Mouse (Mus musculus) erythroblast, embryonic 14.5 days (primary cell): ENCODE data around the gene 2010111I01Rik. TPM values are rescaled to one million over a fixed set of nuclear protein-coding genes. Genes with fewer than 3 reads are reported as not detected.

Experiments
- H3K27me3 ChIP-seq: 2 replicates; pipeline ENCODE4 v1.6.1; 2012; ENCODE audit warnings: inconsistent platforms; ENCODE audit not compliant: control insufficient read depth
- H3K36me3 ChIP-seq: 2 replicates; pipeline ENCODE4 v1.6.1; 2012; ENCODE audit warnings: mild to moderate bottlenecking, inconsistent platforms; ENCODE audit not compliant: control insufficient read depth
- H3K4me1 ChIP-seq: 2 replicates; pipeline ENCODE4 v1.6.1; 2012; ENCODE audit warnings: inconsistent platforms; ENCODE audit not compliant: control insufficient read depth
- H3K4me3 ChIP-seq: replicated peaks from 2 replicates; pipeline ENCODE3; 2012; ENCODE audit warnings: moderate library complexity, mild to moderate bottlenecking, inconsistent platforms
- H3K9me3 ChIP-seq: 2 replicates; pipeline ENCODE4 v1.6.1; 2012; ENCODE audit warnings: low read length, inconsistent platforms, mixed read lengths; ENCODE audit not compliant: control insufficient read depth
- GATA1 ChIP-seq: IDR thresholded peaks from 2 replicates; pipeline ENCODE4 v1.6.1; 2012; ENCODE audit warnings: low read length, inconsistent platforms, mixed read lengths
- TAL1 ChIP-seq: IDR thresholded peaks from 3 replicates; pipeline ENCODE4 v1.6.1; 2012; ENCODE audit warnings: low read length, inconsistent platforms, mixed read lengths
- polyA plus RNA-seq: library from polyadenylated mRNA; stranded (reverse); fragments of >175 nt; gene quantifications from 2 replicates; pipeline ENCODE4 v1.2.3, GENCODE M21; 2012

The 2010111I01Rik gene
- polyA plus RNA-seq, 1 experiment: 2.2 TPM

DNA sequence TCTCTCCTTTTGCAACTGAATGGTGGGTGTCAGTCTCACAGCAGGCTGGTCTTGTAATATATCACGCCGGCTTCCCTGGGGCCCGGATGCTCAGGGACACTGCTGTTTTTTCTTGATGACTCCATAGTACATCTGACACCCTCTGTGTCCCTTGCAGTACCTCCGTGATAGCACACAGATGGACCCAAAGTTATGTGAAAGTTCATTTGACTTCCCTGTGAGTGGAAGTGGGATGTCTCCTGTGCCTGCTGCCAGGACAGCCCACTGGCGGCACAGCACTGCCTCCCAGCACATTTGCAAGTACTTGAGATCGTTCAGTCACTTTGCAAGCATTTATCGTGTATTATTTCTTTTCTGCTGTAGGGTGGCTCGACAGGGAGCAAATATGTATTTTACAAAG lies 315.1 kb downstream of the 2010111I01Rik start:
- H3K36me3 ChIP-seq: peaks cover 13% of the 10 kb centered on the region
- H3K4me3 ChIP-seq: no peak overlapping the region
- H3K4me1 ChIP-seq: no peaks in the 10 kb centered on the region; the same call in 1 of the 2 replicates
- no peaks in the 10 kb centered on the region for H3K9me3 ChIP-seq
- H3K27me3 ChIP-seq: no peaks in the 10 kb centered on the region
- TF ChIP-seq GATA1 (no peak), TAL1 (no peak)

GRCm38 (mm10) chr13:63280344-63280743 lies 315.7 kb downstream of the 2010111I01Rik start:
- H3K4me3 ChIP-seq: no peak overlapping the region
- H3K9me3 ChIP-seq: no peaks in the 10 kb centered on the region
- no peak for TF ChIP-seq GATA1
- TF ChIP-seq TAL1: no peak
- H3K27me3 ChIP-seq: no peaks in the 10 kb centered on the region
- H3K36me3 ChIP-seq: peaks cover 16% of the 10 kb centered on the region
- no peaks in the 10 kb centered on the region; the same call in 1 of the 2 replicates for H3K4me1 ChIP-seq

DNA sequence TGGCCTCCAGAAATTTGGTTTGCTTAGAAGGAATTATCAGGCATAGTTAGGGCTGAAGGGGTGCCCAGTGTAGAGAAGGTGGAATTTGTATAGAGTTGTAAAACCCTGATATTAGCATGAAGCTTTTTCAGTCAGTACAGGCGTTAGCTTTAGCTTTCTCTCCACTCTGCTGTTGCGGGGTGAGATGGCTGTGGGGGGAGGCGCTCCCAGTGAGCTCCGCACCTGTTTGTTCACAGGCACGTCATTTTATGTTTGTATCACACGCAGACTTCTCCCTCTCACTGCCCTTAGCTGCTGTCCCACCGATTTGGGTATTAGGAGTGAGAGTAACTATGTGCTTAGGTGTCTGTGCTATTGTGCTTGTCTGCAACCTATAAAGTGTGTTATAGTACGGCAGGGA lies 316.5 kb downstream of the 2010111I01Rik start:
- no peak for TF ChIP-seq TAL1
- TF ChIP-seq GATA1: no peak

DNA sequence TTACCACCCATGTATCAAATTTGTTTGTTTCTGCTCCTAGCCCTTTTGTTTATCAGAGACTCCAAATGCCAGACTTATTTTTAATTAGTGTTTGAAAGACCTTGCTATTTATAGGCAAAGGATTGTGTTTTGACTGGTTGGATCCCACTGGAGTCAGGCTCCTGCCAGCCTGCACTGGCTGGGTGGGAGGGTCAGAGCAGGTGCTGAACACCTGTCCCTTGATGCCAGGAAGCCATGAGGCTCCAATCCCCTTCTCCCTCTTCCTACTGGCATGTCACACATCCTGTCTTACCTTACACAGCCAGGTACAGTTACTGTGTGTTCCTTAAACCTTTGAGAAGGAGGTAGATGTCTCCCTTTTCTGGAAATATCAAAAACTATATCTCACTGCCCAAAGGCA lies 318.5 kb downstream of the 2010111I01Rik start:
- no peaks in the 10 kb centered on the region; the same call in 1 of the 2 replicates for H3K4me1 ChIP-seq
- TF ChIP-seq GATA1 (no peak), TAL1 (no peak)

More for the DNA sequence above, 316.5 kb downstream of the 2010111I01Rik start:
- no peaks in the 10 kb centered on the region; the same call in 1 of the 2 replicates for H3K4me1 ChIP-seq
- H3K36me3 ChIP-seq: peaks cover 20% of the 10 kb centered on the region
- H3K27me3 ChIP-seq: no peaks in the 10 kb centered on the region
- H3K9me3 ChIP-seq: no peaks in the 10 kb centered on the region
- no peak overlapping the region for H3K4me3 ChIP-seq

GRCm38 (mm10) chr13:63284748-63285147 lies 320.1 kb downstream of the 2010111I01Rik start:
- H3K4me1 ChIP-seq: no peaks in the 10 kb centered on the region
- H3K4me3 ChIP-seq: no peak overlapping the region
- no peaks in the 10 kb centered on the region for H3K9me3 ChIP-seq
- no peaks in the 10 kb centered on the region for H3K27me3 ChIP-seq
- TF ChIP-seq TAL1 (no peak), GATA1 (no peak)
- peaks cover 37% of the 10 kb centered on the region for H3K36me3 ChIP-seq

More for the DNA sequence above, 318.5 kb downstream of the 2010111I01Rik start:
- H3K4me3 ChIP-seq: no peak overlapping the region
- H3K36me3 ChIP-seq: peaks cover 31% of the 10 kb centered on the region
- H3K9me3 ChIP-seq: no peaks in the 10 kb centered on the region
- H3K27me3 ChIP-seq: no peaks in the 10 kb centered on the region

- peaks cover 43% of the 10 kb centered on the region for H3K36me3 ChIP-seq
Observed at GRCm38 (mm10) chr13:63286483-63287102, 321.9 kb downstream of the 2010111I01Rik start.

GRCm38 (mm10) chr13:63289152-63289551 lies 324.5 kb downstream of the 2010111I01Rik start:
- no peaks in the 10 kb centered on the region for H3K27me3 ChIP-seq
- H3K9me3 ChIP-seq: no peaks in the 10 kb centered on the region
- H3K4me3 ChIP-seq: no peak overlapping the region
- peaks cover 33% of the 10 kb centered on the region for H3K36me3 ChIP-seq
- no peaks in the 10 kb centered on the region for H3K4me1 ChIP-seq
- TF ChIP-seq TAL1: no peak
- no peak for TF ChIP-seq GATA1

More at GRCm38 (mm10) chr13:63286483-63287102, 321.9 kb downstream of the 2010111I01Rik start:
- Histone ChIP-seq H3K27me3 (no peaks in the 10 kb centered on the region), H3K9me3 (no peaks in the 10 kb centered on the region), H3K4me1 (no peaks in the 10 kb centered on the region), H3K4me3 (no peak overlapping the region)
- TF ChIP-seq TAL1 (no peak), GATA1 (no peak)

- H3K36me3 ChIP-seq: peaks cover 33% of the 10 kb centered on the region
- H3K4me3 ChIP-seq: no peak overlapping the region
- no peaks in the 10 kb centered on the region; the same call in 1 of the 2 replicates for H3K4me1 ChIP-seq
- H3K9me3 ChIP-seq: no peaks in the 10 kb centered on the region
- H3K27me3 ChIP-seq: no peaks in the 10 kb centered on the region
- TF ChIP-seq GATA1 (no peak), TAL1 (no peak)
Observed at GRCm38 (mm10) chr13:63289687-63290086, 325.0 kb downstream of the 2010111I01Rik start.

DNA sequence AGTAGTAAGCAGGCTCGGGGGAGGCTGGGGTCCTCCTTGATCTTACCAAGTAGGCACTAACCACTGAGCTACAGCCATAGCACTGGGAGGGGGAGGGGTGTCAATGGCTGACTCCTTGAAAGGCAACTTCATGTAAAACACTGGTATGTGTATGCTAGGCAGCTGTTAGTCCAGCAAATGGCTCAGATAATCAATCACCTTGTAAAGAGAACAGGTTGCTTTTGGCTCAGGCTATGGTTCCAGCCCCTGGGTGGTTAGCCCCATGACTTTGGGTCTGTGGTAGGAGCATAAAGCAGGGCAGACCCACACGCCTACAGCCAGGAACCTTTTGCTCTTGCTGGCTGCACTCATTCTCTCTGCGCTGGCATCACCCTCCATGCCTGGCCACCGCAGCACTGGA lies 325.4 kb downstream of the 2010111I01Rik start:
- no peaks in the 10 kb centered on the region for H3K9me3 ChIP-seq

More for the DNA sequence above, 325.4 kb downstream of the 2010111I01Rik start:
- Histone ChIP-seq H3K27me3 (no peaks in the 10 kb centered on the region), H3K36me3 (peaks cover 32% of the 10 kb centered on the region), H3K4me1 (no peaks in the 10 kb centered on the region; the same call in 1 of the 2 replicates), H3K4me3 (no peak overlapping the region)
- TF ChIP-seq TAL1 (no peak), GATA1 (no peak)
